Mouse (Mus musculus) urinary bladder, adult 18-20 months (tissue): ENCODE results near the gene Sh3gl1.

Source experiments
- DNase-seq, 2 experiments: peaks; one replicate each; pipeline ENCODE4 v3.0.0; 2022; ENCODE audit warnings: low spot score in 2 of 2, mixed read lengths in 2 of 2

Gene Sh3gl1

GRCm38 (mm10) chr17:56040030-56040856, 3.8 kb upstream of the Sh3gl1 start, which contains the start of gene Chaf1a:
Gene Chaf1a, plus strand, starts transcription at chr17:56040439.
- DNase-seq = peak; percentile 92 to 95

GRCm38 (mm10) chr17:56039345-56039744, 2.9 kb upstream of the Sh3gl1 start:
- DNase-seq = no peak

- no peak for DNase-seq
These were observed 2.3 kb upstream of the Sh3gl1 start for GRCm38 (mm10) chr17:56038583-56039261.

DNA sequence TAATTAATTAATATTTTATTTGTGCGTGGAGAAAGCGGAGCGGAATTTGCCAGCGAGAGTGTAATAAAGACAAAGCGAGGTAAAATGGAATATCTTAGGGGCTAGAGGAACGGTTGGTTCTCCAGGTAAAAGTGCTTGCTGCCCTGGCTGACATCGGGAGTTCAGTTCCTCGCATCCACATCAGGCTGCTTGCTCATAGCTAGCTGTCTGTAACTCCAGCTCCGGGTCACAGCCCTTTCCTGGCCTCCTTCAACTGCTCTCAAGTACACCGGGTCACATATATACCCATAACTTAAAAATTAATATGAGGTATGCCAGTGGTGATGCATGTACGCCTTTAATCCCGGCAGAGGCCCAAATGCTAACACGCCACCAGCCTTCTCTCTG, 459 bp upstream of the Sh3gl1 start:
- no peak for DNase-seq

GRCm38 (mm10) chr17:56035216-56035615, 1.2 kb downstream of the Sh3gl1 start:
- no peak for DNase-seq

DNA sequence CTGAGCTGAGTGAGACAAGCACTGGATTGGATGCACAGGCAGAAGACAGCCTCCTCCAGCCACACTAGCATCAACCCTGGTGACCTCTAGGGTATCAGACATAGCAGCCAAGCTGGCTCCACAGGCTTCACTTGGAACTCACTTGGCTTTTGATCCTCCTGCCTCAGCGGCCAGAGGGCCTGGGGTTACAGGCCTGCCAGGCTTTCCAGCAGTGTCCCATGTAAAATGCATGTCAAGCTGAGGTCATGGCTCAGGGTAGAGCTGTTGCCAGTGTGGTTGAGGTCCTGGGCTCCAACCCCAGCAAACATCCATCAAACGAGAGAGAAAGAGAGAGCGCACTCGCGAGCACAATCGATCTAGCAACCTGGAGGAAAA, 1.7 kb downstream of the Sh3gl1 start:
- DNase-seq = no peak

- DNase-seq = no peak
These were observed 2.3 kb downstream of the Sh3gl1 start for GRCm38 (mm10) chr17:56034040-56034725.

GRCm38 (mm10) chr17:56032831-56033230, 3.6 kb downstream of the Sh3gl1 start:
- DNase-seq = no peak

GRCm38 (mm10) chr17:56032127-56032733, 4.2 kb downstream of the Sh3gl1 start:
- DNase-seq = no peak

GRCm38 (mm10) chr17:56031431-56031830, 5.0 kb downstream of the Sh3gl1 start:
- DNase-seq = no peak

GRCm38 (mm10) chr17:56030919-56031318, 5.5 kb downstream of the Sh3gl1 start:
- DNase-seq = no peak

DNA sequence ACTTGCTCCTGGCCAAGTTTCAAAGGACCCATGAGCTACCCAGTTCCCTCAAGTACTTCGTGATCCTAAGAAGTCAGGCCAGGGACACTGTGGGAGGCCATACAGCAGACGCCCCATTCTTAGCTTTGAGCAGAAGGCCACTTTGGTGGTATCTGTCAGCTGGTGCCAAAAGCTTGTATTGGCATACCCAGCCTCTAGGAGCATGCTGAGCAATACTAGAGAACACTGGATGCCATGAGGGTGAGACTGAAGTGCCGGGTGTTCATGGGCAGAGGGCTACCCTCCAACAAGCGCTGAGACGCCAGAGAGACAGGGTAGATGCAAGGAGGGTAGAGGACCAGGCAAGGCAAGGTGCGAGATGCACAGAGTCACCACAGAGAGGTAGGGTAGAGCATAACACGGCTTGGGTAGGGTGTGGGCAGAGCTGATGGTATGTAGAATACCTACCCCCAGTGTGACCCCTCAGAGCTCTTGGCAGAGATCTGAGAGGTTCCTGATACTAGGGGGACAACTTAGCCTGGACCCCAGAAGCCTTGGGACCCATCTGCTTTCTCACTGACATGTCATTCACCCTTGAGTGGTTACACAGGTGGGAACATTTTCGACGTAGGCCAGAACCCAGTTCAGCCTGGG, 6.1 kb downstream of the Sh3gl1 start:
- no peak for DNase-seq

- DNase-seq = no peak
These were observed 8.5 kb downstream of the Sh3gl1 start for GRCm38 (mm10) chr17:56027801-56028441.

DNA sequence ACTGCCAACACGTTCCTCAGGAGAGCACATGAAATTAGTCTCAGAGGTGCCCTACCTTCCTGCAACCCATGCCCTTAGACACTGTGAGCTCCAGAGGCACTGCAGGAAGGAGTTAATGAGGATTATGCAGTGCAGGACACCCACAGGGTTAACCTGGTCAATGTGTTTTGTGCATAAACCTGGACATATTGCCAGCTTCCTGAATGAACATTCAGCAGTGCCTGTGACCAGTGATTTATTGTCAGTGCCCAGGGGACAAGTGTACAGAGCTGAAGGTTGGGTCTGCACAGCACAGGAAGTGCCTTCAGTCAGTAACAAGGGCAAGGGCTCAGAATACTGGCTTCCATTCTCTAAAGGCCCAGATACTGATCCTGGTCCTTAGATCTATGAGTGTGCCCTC, 9.6 kb downstream of the Sh3gl1 start:
- no peak for DNase-seq

- no peak for DNase-seq
These were observed 10.1 kb downstream of the Sh3gl1 start for GRCm38 (mm10) chr17:56026303-56026702.

- no peak for DNase-seq
These were observed 11.5 kb downstream of the Sh3gl1 start for GRCm38 (mm10) chr17:56024931-56025330.

DNA sequence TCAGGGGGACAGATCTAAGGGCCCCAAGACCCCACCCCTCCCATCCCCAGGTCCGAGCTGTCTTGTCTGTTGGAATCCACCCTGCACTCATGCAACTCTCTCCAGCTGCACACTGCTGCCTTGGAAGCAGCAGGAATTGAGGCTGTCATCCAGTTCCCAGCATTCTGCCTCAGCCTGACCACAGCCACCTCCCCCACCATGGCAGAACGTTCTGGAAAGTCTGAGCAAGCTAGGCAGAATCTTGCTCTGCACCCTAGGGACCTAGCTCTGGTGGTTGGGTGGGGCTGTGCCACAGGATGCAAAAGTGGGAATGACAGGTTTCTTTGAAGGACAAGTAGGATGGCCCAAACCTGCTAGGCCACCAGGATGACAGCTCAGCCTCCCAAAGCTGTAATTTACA, 12.0 kb downstream of the Sh3gl1 start:
- DNase-seq = no peak

- DNase-seq = no peak
These were observed 13.0 kb downstream of the Sh3gl1 start for GRCm38 (mm10) chr17:56023386-56023785.

DNA sequence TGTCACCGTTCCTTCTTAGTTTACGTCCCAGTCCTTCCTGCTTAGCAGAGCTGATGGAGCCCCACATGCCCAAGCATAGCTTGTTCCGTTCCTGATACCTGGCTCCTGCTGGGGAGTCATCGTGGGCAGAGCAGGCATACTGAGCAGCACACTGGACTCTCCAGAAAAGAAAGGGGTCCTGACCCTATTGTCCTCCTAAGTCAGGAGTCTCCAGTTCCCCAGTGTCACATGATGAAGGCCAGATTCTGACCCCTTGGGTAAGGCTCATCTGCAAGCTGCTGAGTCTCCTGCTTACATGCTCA, 13.5 kb downstream of the Sh3gl1 start:
- no peak for DNase-seq

DNA sequence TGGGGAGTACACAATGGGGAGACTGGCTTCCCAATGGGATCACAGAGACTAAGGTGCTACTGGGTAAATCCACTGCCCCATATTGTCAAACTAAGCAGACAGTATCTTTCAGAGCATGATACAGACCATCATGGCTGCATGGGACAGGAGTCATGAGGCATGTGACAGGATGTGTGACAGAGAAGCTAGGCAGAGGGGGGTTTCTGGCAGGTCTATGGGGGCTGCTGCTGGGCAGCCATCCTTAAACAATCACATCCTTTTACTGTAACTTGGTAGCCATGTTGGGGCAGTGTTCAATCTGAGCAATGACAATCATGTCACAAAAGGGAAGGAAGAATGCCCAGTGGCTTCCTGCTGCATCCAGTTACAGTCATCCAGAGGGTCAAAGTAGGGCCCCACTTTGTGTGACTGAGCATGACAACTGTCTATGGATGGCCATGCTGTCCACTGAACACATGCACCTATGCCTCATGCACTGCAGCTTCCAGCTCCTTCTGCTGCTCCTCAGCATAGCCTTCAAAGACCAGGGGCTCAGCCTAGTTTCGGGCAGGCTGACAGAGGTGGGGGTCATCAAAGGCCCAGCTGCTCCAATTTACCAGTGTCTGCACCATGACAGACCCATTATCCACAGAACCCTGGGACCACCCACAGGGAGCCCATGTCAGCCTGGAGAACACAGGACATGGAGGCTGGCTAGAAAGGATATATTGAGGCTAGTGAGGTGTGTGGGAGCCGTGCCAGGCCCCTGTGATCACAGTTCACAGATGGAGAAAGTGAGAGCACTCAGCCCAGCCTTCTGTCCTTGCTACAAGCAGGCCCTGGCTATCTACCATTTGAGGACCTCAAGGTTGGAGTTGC, 14.1 kb downstream of the Sh3gl1 start:
- no peak for DNase-seq
